Mouse (Mus musculus) hindbrain, postnatal 0 days (tissue): ENCODE data around the gene Eif3l. TPM values are rescaled to one million over a fixed set of nuclear protein-coding genes. Genes with fewer than 3 reads are reported as not detected.
A peak's percentile ranks its signal among the peaks of the same experiment; 100 is the strongest.

ENCODE experiments used
- ATAC-seq: fragments of 200-750 bp; cut with Nextera tagmentation; 2 replicates; pipeline ENCODE4 v1.8.0; 2017; ENCODE audit warnings: mild to moderate bottlenecking, moderate TSS enrichment, moderate library complexity
- DNase-seq: peaks from one replicate; pipeline ENCODE4 v3.0.0-alpha.2; 2015; ENCODE audit warnings: low spot score
- H3K27ac ChIP-seq: fragments of 300-500 bp; sonication (generic); 2 replicates; pipeline ENCODE4 v1.5.1; 2014; ENCODE audit warnings: mild to moderate bottlenecking
- H3K27me3 ChIP-seq: fragments of 300-500 bp; sonication (generic); 2 replicates; pipeline ENCODE4 v1.6.1; 2014; ENCODE audit warnings: low read length, mixed read lengths; ENCODE audit not compliant: insufficient read depth
- H3K36me3 ChIP-seq: fragments of 300-500 bp; sonication (generic); 2 replicates; pipeline ENCODE4 v1.6.1; 2014; ENCODE audit warnings: low read length, mixed read lengths; ENCODE audit not compliant: insufficient read depth
- H3K4me1 ChIP-seq: fragments of 300-500 bp; sonication (generic); 2 replicates; pipeline ENCODE4 v1.6.1; 2014; ENCODE audit warnings: antibody characterized with exemption, low read length, mixed read lengths; ENCODE audit not compliant: insufficient read depth
- H3K4me2 ChIP-seq: fragments of 300-500 bp; sonication (generic); 2 replicates; pipeline ENCODE4 v1.6.1; 2014; ENCODE audit warnings: low read depth, mild to moderate bottlenecking, low read length, moderate library complexity, mixed read lengths
- H3K4me3 ChIP-seq: fragments of 300-500 bp; sonication (generic); 2 replicates; pipeline ENCODE4 v1.5.1; 2014; ENCODE audit warnings: low read length
- H3K9ac ChIP-seq: fragments of 300-500 bp; sonication (generic); replicated peaks from 2 replicates; pipeline ENCODE4 v1.6.1; 2014; ENCODE audit warnings: mild to moderate bottlenecking, low read length, moderate library complexity, mixed read lengths
- H3K9me3 ChIP-seq: fragments of 300-500 bp; sonication (generic); 2 replicates; pipeline ENCODE4 v1.6.1; 2016; ENCODE audit warnings: low read length, mixed read lengths
- CTCF ChIP-seq: IDR thresholded peaks from 2 replicates; pipeline ENCODE4 v1.5.1; 2016; ENCODE audit warnings: antibody characterized with exemption, control low read depth, low read depth
- WGBS: fragments of 180-500 bp; shearing (Covaris S2); extraction: QIAGEN DNeasy Blood & Tissue Kit; methylation state at CpG from one replicate; pipeline ENCODE4 v1.1.7; 2014; 5-methylcytosine and 5-hydroxymethylcytosine counted together
- polyA plus RNA-seq: library from polyadenylated mRNA; unstranded; fragments of >200 nt; fragmentation: Nextera tagmentation; extraction: Ambion mirVana; gene quantifications from 2 replicates; pipeline ENCODE4 v1.2.1, GENCODE M21; 2015
- total RNA-seq: library from RNA; depleted of rRNA; stranded (reverse); fragments of >200 nt; gene quantifications from 2 replicates; pipeline ENCODE4 v1.2.3, GENCODE M21; 2014

Gene Eif3l
- total and polyA plus RNA-seq, 2 experiments from 2014 or later, result 164 to 221 TPM

DNA sequence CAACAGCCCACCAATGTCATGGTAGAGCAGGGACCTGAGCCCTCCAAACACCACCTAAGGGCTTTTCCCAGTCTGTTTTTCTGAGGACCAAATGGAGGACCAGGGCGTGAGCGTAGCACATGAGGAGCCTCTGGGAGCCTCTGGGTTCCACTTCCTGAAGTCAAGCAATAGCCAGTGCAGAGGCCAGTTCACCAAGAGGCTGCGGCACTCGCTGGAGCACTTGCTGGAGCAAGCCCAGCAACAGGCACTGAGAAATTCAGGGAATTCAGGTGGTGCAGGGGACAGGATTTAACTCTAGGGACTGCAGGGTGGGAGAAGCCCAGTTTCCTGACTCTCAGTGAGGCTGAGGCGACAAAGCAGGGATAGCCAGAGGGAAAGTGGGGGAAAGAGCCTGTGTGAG is 23.2 kb downstream of the Eif3l start:
- Histone ChIP-seq H3K9ac (no peak overlapping the region), H3K36me3 (peaks cover 23% of the 10 kb centered on the region; the same call in 1 of the 2 replicates), H3K9me3 (no peaks in the 10 kb centered on the region), H3K27me3 (no peaks in the 10 kb centered on the region), H3K4me2 (no peak overlapping the region), H3K4me3 (no peak overlapping the region), H3K4me1 (0 out of 2 replicates have a peak, but pooled peaks cover 3% of the 10 kb centered on the region), H3K27ac (peak overlapping the region; percentile 71; the same call in 1 of the 2 replicates)
- WGBS, result 62% methylated on average over 5 of the region's 5 CpGs
- ATAC-seq, result no peak
- no peak for DNase-seq
- no peak for TF ChIP-seq CTCF

GRCm38 (mm10) chr15:79098868-79099267 is 23.9 kb downstream of the Eif3l start:
- no peak overlapping the region for H3K4me2 ChIP-seq
- DNase-seq (peak; percentile 9), ATAC-seq (no peak)
- H3K27me3 ChIP-seq, result no peaks in the 10 kb centered on the region
- 0 out of 2 replicates have a peak, but pooled peaks cover 3% of the 10 kb centered on the region for H3K4me1 ChIP-seq
- H3K36me3 ChIP-seq, result peaks cover 17% of the 10 kb centered on the region; the same call in 1 of the 2 replicates
- H3K9me3 ChIP-seq, result no peaks in the 10 kb centered on the region
- TF ChIP-seq CTCF, result no peak
- no peak overlapping the region for H3K27ac ChIP-seq
- no peak overlapping the region for H3K9ac ChIP-seq
- WGBS, result 47% methylated on average over 7 of the region's 7 CpGs
- no peak overlapping the region for H3K4me3 ChIP-seq

DNA sequence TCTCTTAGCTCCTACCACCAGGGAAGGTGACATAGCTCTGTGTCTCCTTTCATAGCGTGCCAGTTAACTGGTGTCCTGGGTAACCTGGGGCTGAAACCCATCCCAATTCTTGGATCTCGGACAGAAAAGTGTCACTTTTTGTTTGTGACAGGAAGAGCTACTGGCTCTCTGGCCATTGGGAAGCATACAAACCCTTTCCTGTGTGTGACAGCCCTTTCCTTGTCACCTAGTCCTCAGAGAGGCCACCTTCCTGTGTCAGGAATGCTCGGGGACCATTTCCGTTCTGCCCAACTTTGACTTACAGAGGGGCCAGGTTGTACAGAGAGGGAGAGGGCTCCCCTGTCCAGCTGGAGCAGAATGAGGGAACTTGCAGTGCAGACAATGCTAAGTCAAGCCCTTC is 24.5 kb downstream of the Eif3l start:
- 51% methylated on average over 4 of the region's 4 CpGs for WGBS

GRCm38 (mm10) chr15:79100391-79100790 is 25.4 kb downstream of the Eif3l start:
- ATAC-seq (no peak), DNase-seq (no peak)
- Histone ChIP-seq H3K4me3 (no peak overlapping the region), H3K27ac (no peak overlapping the region), H3K9ac (no peak overlapping the region), H3K4me1 (0 out of 2 replicates have a peak, but pooled peaks cover 3% of the 10 kb centered on the region), H3K27me3 (no peaks in the 10 kb centered on the region), H3K9me3 (no peaks in the 10 kb centered on the region), H3K4me2 (no peak overlapping the region), H3K36me3 (0 out of 2 replicates have a peak, but pooled peaks cover 5% of the 10 kb centered on the region)
- TF ChIP-seq CTCF, result no peak
- WGBS, result 79% methylated on average over 4 of the region's 4 CpGs

More for the DNA sequence above, 24.5 kb downstream of the Eif3l start:
- Histone ChIP-seq H3K9me3 (no peaks in the 10 kb centered on the region), H3K4me1 (0 out of 2 replicates have a peak, but pooled peaks cover 3% of the 10 kb centered on the region), H3K27ac (no peak overlapping the region), H3K4me2 (no peak overlapping the region), H3K27me3 (no peaks in the 10 kb centered on the region), H3K4me3 (no peak overlapping the region), H3K36me3 (peaks cover 11% of the 10 kb centered on the region; the same call in 1 of the 2 replicates), H3K9ac (no peak overlapping the region)
- no peak for TF ChIP-seq CTCF
- DNase-seq (no peak), ATAC-seq (no peak)

- H3K4me3 ChIP-seq, result no peak overlapping the region
- H3K9me3 ChIP-seq, result no peaks in the 10 kb centered on the region
- DNase-seq (no peak), ATAC-seq (no peak)
- 0 out of 2 replicates have a peak, but pooled peaks cover 3% of the 10 kb centered on the region for H3K4me1 ChIP-seq
- no peak for TF ChIP-seq CTCF
- H3K36me3 ChIP-seq, result no peaks in the 10 kb centered on the region
- no peaks in the 10 kb centered on the region for H3K27me3 ChIP-seq
- H3K4me2 ChIP-seq, result no peak overlapping the region
- no peak overlapping the region for H3K27ac ChIP-seq
- no peak overlapping the region for H3K9ac ChIP-seq
These were observed 26.6 kb downstream of the Eif3l start for GRCm38 (mm10) chr15:79101531-79101930.

GRCm38 (mm10) chr15:79103264-79103663 is 28.3 kb downstream of the Eif3l start:
- Histone ChIP-seq H3K4me2 (no peak overlapping the region), H3K4me1 (0 out of 2 replicates have a peak, but pooled peaks cover 3% of the 10 kb centered on the region), H3K36me3 (no peaks in the 10 kb centered on the region), H3K9me3 (no peaks in the 10 kb centered on the region), H3K27ac (no peak overlapping the region), H3K9ac (no peak overlapping the region), H3K4me3 (no peak overlapping the region), H3K27me3 (no peaks in the 10 kb centered on the region)
- 54% methylated on average over 10 of the region's 10 CpGs for WGBS
- ATAC-seq, result no peak
- TF ChIP-seq CTCF, result no peak
- no peak for DNase-seq

- Histone ChIP-seq H3K36me3 (no peaks in the 10 kb centered on the region), H3K9me3 (no peaks in the 10 kb centered on the region), H3K9ac (no peak overlapping the region), H3K4me3 (no peak overlapping the region), H3K27ac (no peak overlapping the region), H3K4me1 (0 out of 2 replicates have a peak, but pooled peaks cover 3% of the 10 kb centered on the region), H3K27me3 (no peaks in the 10 kb centered on the region), H3K4me2 (no peak overlapping the region)
- ATAC-seq (no peak), DNase-seq (no peak)
- 41% methylated on average over 2 of the region's 2 CpGs for WGBS
- TF ChIP-seq CTCF, result no peak
These were observed 30.8 kb downstream of the Eif3l start for GRCm38 (mm10) chr15:79105804-79106203.
